Mouse (Mus musculus) neural tube, embryonic 12.5 days (tissue): ENCODE measurements around the gene Vmn2r57. TPM values are rescaled to one million over a fixed set of nuclear protein-coding genes. Genes with fewer than 3 reads are reported as not detected.
A peak's percentile ranks its signal among the peaks of the same experiment; 100 is the strongest.
"Not testable (repeated sequence)": the region's sequence is repeated elsewhere in the genome, so short reads cannot be mapped to it uniquely, and the experiment has no call there.

Experiments
- ATAC-seq: fragments of 200-750 bp; cut with Nextera tagmentation; 2 replicates; pipeline ENCODE4 v1.8.0; 2017; ENCODE audit warnings: low read depth, mild to moderate bottlenecking, moderate TSS enrichment, moderate library complexity; ENCODE audit not compliant: low FRiP score
- H3K27ac ChIP-seq: fragments of 300-500 bp; sonication (generic); 2 replicates; pipeline ENCODE4 v1.5.1; 2016
- H3K27me3 ChIP-seq: fragments of 300-500 bp; sonication (generic); replicated peaks from 2 replicates; pipeline ENCODE4 v1.6.1; 2016; ENCODE audit warnings: mild to moderate bottlenecking
- H3K36me3 ChIP-seq: fragments of 300-500 bp; sonication (generic); 2 replicates; pipeline ENCODE4 v1.6.1; 2016; ENCODE audit warnings: mild to moderate bottlenecking
- H3K4me1 ChIP-seq: fragments of 300-500 bp; sonication (generic); 2 replicates; pipeline ENCODE4 v1.6.1; 2016
- H3K4me2 ChIP-seq: fragments of 300-500 bp; sonication (generic); replicated peaks from 2 replicates; pipeline ENCODE4 v1.6.1; 2016; ENCODE audit warnings: mild to moderate bottlenecking
- H3K4me3 ChIP-seq: fragments of 300-500 bp; sonication (generic); 2 replicates; pipeline ENCODE4 v1.5.1; 2016
- H3K9ac ChIP-seq: fragments of 300-500 bp; sonication (generic); 2 replicates; pipeline ENCODE4 v1.6.1; 2016; ENCODE audit warnings: mild to moderate bottlenecking
- H3K9me3 ChIP-seq: fragments of 300-500 bp; sonication (generic); 2 replicates; pipeline ENCODE4 v1.6.1; 2016; ENCODE audit warnings: mild to moderate bottlenecking
- WGBS: fragments of 180-500 bp; shearing (Covaris S2); methylation state at CpG from one replicate; pipeline ENCODE4 v1.1.7; 2016; 5-methylcytosine and 5-hydroxymethylcytosine counted together
- polyA plus RNA-seq: library from polyadenylated mRNA; unstranded; fragments of >200 nt; fragmentation: Nextera tagmentation; extraction: Ambion mirVana; gene quantifications from 2 replicates; pipeline ENCODE4 v1.2.1, GENCODE M21; 2016

Vmn2r57 gene
- polyA plus RNA-seq: 0.20 and 0.25 TPM in 2 replicates

GRCm38 (mm10) chr7:41448596-41448995 lies at the start of gene Vmn2r57:
Gene Vmn2r57, minus strand, starts transcription at chr7:41448696.
- H3K4me1 ChIP-seq, H3K9ac ChIP-seq, H3K4me2 ChIP-seq, H3K36me3 ChIP-seq, H3K27me3 ChIP-seq, ATAC-seq, H3K27ac ChIP-seq, H3K9me3 ChIP-seq, H3K4me3 ChIP-seq: not testable (repeated sequence)
- WGBS: 78% methylated on average over 1 of the region's 1 CpGs

GRCm38 (mm10) chr7:41497871-41498270 lies 49.4 kb upstream of the Vmn2r57 start:
- H3K9me3 ChIP-seq: peaks cover 11% of the 10 kb centered on the region
- WGBS: 97% methylated on average over 2 of the region's 2 CpGs
- no peak overlapping the region for H3K9ac ChIP-seq
- no peaks in the 10 kb centered on the region for H3K4me1 ChIP-seq
- H3K27ac ChIP-seq: no peak overlapping the region
- no peak for ATAC-seq
- H3K4me2 ChIP-seq: no peak overlapping the region
- H3K27me3 ChIP-seq: no peaks in the 10 kb centered on the region
- H3K4me3 ChIP-seq: no peak overlapping the region
- no peaks in the 10 kb centered on the region for H3K36me3 ChIP-seq

- no peak overlapping the region for H3K9ac ChIP-seq
- ATAC-seq: no peak
- 6% methylated on average over 10 of the region's 10 CpGs for whole genome bisulfite sequencing
- no peaks in the 10 kb centered on the region for H3K27me3 ChIP-seq
- H3K9me3 ChIP-seq: peaks cover 6% of the 10 kb centered on the region; the same call in 1 of the 2 replicates
- no peaks in the 10 kb centered on the region for H3K4me1 ChIP-seq
- H3K4me3 ChIP-seq: no peak overlapping the region
- no peak overlapping the region for H3K27ac ChIP-seq
- H3K4me2 ChIP-seq: peak overlapping the region; percentile 38; the same call in 1 of the 2 replicates
- H3K36me3 ChIP-seq: no peaks in the 10 kb centered on the region
These were observed 3.4 kb upstream of the Vmn2r57 start for GRCm38 (mm10) chr7:41451864-41452263.

- no peaks in the 10 kb centered on the region for H3K36me3 ChIP-seq
- no peaks in the 10 kb centered on the region for H3K4me1 ChIP-seq
- H3K9me3 ChIP-seq: no peaks in the 10 kb centered on the region
- H3K4me3 ChIP-seq: peak overlapping the region; percentile 47
- H3K27me3 ChIP-seq: no peaks in the 10 kb centered on the region
- 67% methylated on average over 4 of the region's 4 CpGs for WGBS
- ATAC-seq: no peak
- H3K4me2 ChIP-seq: peak overlapping the region; percentile 58
- H3K27ac ChIP-seq: no peak overlapping the region
- no peak overlapping the region for H3K9ac ChIP-seq
These were observed 54.4 kb downstream of the Vmn2r57 start for GRCm38 (mm10) chr7:41394130-41394529.

- ATAC-seq: peak; percentile 99
- Histone ChIP-seq H3K4me2 (peak within 1 kb of the TSS; percentile 58), H3K27me3 (no peaks in the 10 kb centered on the region), H3K27ac (no peak within 1 kb of the TSS), H3K4me3 (peak within 1 kb of the TSS; percentile 47), H3K9ac (peak within 1 kb of the TSS; percentile 23; the same call in 1 of the 2 replicates), H3K4me1 (no peaks in the 10 kb centered on the region), H3K36me3 (no peaks in the 10 kb centered on the region), H3K9me3 (no peaks in the 10 kb centered on the region)
- WGBS: under 1% methylated on average over 25 of the region's 25 CpGs
These were observed 55.2 kb downstream of the Vmn2r57 start, which contains the start of gene AI987944 for GRCm38 (mm10) chr7:41393048-41393971. Gene AI987944, minus strand, starts transcription at chr7:41393379.

Other genes with a start within 250 kb of the Vmn2r57 start
- gene AI987944, start 55.3 kb downstream of the Vmn2r57 start, polyA plus RNA-seq: 7.1 and 7.8 TPM in 2 replicates
- gene Gm20449, start 50.7 kb upstream of the Vmn2r57 start, polyA plus RNA-seq: 0.06 and 0.10 TPM in 2 replicates
- gene AW146154, start 51.2 kb upstream of the Vmn2r57 start, polyA plus RNA-seq: 7.0 and 8.0 TPM in 2 replicates
- not detected in 2 replicates for gene Gm6871, start 125.0 kb upstream of the Vmn2r57 start, polyA plus RNA-seq
- gene 2610021A01Rik, start 150.5 kb upstream of the Vmn2r57 start, polyA plus RNA-seq: 12.2 and 15.6 TPM in 2 replicates
- 19.5 and 20.3 TPM in 2 replicates for gene Zfp788, start 184.5 kb upstream of the Vmn2r57 start, polyA plus RNA-seq